Mouse (Mus musculus) intestine, postnatal 0 days (tissue): ENCODE measurements around the gene Stambpl1. TPM values are rescaled to one million over a fixed set of nuclear protein-coding genes. Genes with fewer than 3 reads are reported as not detected.

Source experiments
- ATAC-seq: fragments of 200-750 bp; cut with Nextera tagmentation; 2 replicates; pipeline ENCODE4 v1.8.0; 2017; ENCODE audit warnings: mild to moderate bottlenecking, moderate TSS enrichment, moderate library complexity
- H3K27ac ChIP-seq: fragments of 300-500 bp; sonication (generic); 2 replicates; pipeline ENCODE4 v1.5.1; 2014; ENCODE audit warnings: mild to moderate bottlenecking, low read depth, low read length, moderate library complexity
- H3K27me3 ChIP-seq: fragments of 300-500 bp; sonication (generic); replicated peaks from 2 replicates; pipeline ENCODE4 v1.6.1; 2014; ENCODE audit warnings: low read length, mixed read lengths; ENCODE audit not compliant: control insufficient read depth, insufficient read depth
- H3K36me3 ChIP-seq: fragments of 300-500 bp; sonication (generic); 2 replicates; pipeline ENCODE4 v1.6.1; 2014; ENCODE audit warnings: mild to moderate bottlenecking, moderate library complexity; ENCODE audit not compliant: control insufficient read depth, insufficient read depth
- H3K4me1 ChIP-seq: fragments of 300-500 bp; sonication (generic); replicated peaks from 2 replicates; pipeline ENCODE4 v1.6.1; 2014; ENCODE audit warnings: antibody characterized with exemption, low read length, mixed read lengths; ENCODE audit not compliant: control insufficient read depth, insufficient read depth
- H3K4me2 ChIP-seq: fragments of 300-500 bp; sonication (generic); replicated peaks from 2 replicates; pipeline ENCODE4 v1.6.1; 2014; ENCODE audit warnings: low read depth, mild to moderate bottlenecking, moderate library complexity
- H3K4me3 ChIP-seq: fragments of 300-500 bp; sonication (generic); 2 replicates; pipeline ENCODE4 v1.5.1; 2014; ENCODE audit warnings: low read depth, low read length
- H3K9ac ChIP-seq: fragments of 300-500 bp; sonication (generic); 2 replicates; pipeline ENCODE4 v1.6.1; 2014; ENCODE audit warnings: mild to moderate bottlenecking, low read depth, low read length
- H3K9me3 ChIP-seq: fragments of 300-500 bp; sonication (generic); 2 replicates; pipeline ENCODE4 v1.6.1; 2016; ENCODE audit warnings: mixed run types; ENCODE audit not compliant: control insufficient read depth
- CTCF ChIP-seq: sonication (generic); IDR thresholded peaks from 2 replicates; pipeline ENCODE4 v1.5.1; 2016; ENCODE audit warnings: low read depth, mild to moderate bottlenecking, control low read depth, antibody characterized with exemption, moderate library complexity
- WGBS: fragments of 180-500 bp; shearing (Covaris S2); extraction: QIAGEN DNeasy Blood & Tissue Kit; methylation state at CpG from one replicate; pipeline ENCODE4 v1.1.7; 2014; 5-methylcytosine and 5-hydroxymethylcytosine counted together
- polyA plus RNA-seq: library from polyadenylated mRNA; unstranded; fragments of >200 nt; fragmentation: Nextera tagmentation; extraction: Ambion mirVana; gene quantifications from 2 replicates; pipeline ENCODE4 v1.2.1, GENCODE M21; 2015

Gene Stambpl1
- polyA plus RNA-seq, 1 experiment from 2014 or later: 14.8 TPM

DNA sequence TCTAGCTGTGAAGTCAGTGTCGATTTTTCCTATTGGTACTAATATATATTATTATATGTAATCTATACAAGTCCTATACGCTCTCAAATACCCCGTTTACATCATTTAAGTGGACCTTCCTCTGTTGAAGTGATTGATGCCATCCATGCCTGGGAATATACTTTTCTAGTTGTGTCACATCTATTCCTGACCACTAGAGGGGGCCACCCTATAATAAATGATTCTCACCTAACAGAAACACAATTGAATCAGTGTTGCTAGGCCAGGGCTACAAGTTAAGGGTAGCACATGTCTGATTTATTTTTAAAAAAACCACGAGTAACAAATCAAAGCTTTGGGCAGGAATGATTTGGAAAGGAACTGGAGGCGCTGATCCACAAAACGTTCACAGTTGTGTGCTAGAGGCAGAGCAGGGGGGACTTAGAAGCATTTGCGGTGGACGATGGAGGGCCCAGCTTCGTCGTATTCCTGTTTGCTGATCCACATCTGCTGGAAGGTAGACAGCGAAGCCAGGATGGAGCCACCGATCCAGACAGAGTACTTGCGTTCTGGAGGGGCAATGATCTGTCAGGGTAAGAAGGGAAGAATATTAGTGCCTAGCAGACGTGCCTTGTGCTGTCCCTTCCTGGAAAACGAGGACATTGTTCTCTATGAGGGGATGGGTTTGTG, 49.4 kb downstream of the Stambpl1 start:
- Histone ChIP-seq H3K9me3 (no peaks in the 10 kb centered on the region), H3K4me2 (no peak overlapping the region), H3K36me3 (peaks cover 55% of the 10 kb centered on the region; the same call in 1 of the 2 replicates), H3K4me3 (no peak overlapping the region), H3K27me3 (no peaks in the 10 kb centered on the region), H3K27ac (no peak overlapping the region), H3K9ac (no peak overlapping the region), H3K4me1 (no peaks in the 10 kb centered on the region)
- peak; percentile 74 for TF ChIP-seq CTCF
- WGBS: 70% methylated on average over 15 of the region's 15 CpGs
- no peak for ATAC-seq

DNA sequence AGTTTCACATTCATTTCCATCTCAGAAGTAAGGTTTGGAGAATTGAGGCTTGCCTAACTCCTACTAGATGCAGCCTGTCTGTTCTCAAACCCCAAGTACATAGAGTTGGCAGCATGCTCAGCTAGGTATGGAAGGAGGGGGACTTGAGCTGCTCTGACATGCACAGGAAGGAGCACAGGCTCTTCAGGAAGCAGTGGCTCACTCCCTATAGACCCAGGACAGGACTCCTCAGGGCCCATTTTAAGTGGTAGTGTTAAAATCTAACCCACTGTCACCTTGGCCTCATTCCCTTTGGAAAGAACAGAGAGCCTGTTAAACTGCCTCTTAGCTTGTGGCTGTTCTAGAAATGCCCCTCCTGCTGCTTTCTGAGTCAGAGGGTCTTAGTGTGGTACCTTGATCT, 50.9 kb downstream of the Stambpl1 start:
- Histone ChIP-seq H3K9ac (no peak overlapping the region), H3K27me3 (no peaks in the 10 kb centered on the region), H3K36me3 (peaks cover 40% of the 10 kb centered on the region), H3K27ac (no peak overlapping the region), H3K4me1 (no peaks in the 10 kb centered on the region), H3K9me3 (no peaks in the 10 kb centered on the region), H3K4me2 (no peak overlapping the region), H3K4me3 (no peak overlapping the region)
- ATAC-seq: no peak
- no peak for TF ChIP-seq CTCF

DNA sequence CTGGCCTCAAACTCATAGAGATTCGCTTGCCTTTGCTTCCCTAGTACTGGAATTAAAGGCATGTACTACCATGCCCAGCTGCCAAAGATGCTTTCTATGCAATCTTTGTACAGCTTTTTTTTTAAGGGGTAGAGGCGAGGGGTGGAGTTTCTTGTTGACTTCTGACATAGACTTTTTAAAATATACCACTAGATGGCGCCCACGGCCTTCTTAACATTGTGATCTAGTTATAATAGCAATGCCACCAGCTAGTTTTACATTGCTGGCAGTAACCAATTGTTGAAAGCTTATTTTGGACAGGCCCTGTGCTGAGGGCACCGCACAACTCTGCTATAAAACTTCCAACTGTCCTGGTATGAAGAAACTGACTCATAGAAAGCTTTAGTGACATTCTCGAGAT, 52.0 kb downstream of the Stambpl1 start:
- WGBS: 15% methylated on average over 6 of the region's 6 CpGs
- ATAC-seq: peak; percentile 18; the same call in 1 of the 2 replicates
- Histone ChIP-seq H3K9ac (no peak overlapping the region), H3K9me3 (no peaks in the 10 kb centered on the region), H3K27me3 (no peaks in the 10 kb centered on the region), H3K4me3 (no peak overlapping the region), H3K36me3 (peaks cover 30% of the 10 kb centered on the region), H3K27ac (no peak overlapping the region), H3K4me2 (peak overlapping the region; percentile 21), H3K4me1 (no peaks in the 10 kb centered on the region)
- peak; percentile 78 for TF ChIP-seq CTCF

DNA sequence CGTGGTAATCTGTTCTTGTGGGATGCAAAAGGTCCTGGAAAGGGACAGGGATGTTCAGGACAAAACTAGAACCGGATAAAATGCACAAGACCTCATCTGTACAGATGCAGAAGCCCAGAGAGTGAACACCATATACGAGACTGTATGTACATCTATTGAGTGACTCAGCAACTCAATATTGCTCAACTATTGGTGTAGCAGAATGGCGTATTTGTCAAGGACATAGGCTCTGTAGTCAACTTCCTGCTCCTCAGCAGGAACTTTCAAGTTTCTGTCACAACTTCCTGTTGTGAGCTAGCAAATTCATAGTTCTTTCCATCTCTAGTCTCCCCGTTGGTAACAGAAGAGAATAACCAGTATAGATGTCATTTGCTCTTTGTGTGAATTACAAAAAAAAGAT, 56.5 kb downstream of the Stambpl1 start:
- H3K36me3 ChIP-seq: peaks cover 4% of the 10 kb centered on the region
- H3K4me2 ChIP-seq: no peak overlapping the region
- no peak for TF ChIP-seq CTCF
- no peaks in the 10 kb centered on the region for H3K4me1 ChIP-seq
- H3K4me3 ChIP-seq: no peak overlapping the region
- H3K27ac ChIP-seq: no peak overlapping the region
- H3K27me3 ChIP-seq: no peaks in the 10 kb centered on the region
- 65% methylated on average over 5 of the region's 5 CpGs for WGBS
- ATAC-seq: no peak
- no peaks in the 10 kb centered on the region for H3K9me3 ChIP-seq
- H3K9ac ChIP-seq: no peak overlapping the region

DNA sequence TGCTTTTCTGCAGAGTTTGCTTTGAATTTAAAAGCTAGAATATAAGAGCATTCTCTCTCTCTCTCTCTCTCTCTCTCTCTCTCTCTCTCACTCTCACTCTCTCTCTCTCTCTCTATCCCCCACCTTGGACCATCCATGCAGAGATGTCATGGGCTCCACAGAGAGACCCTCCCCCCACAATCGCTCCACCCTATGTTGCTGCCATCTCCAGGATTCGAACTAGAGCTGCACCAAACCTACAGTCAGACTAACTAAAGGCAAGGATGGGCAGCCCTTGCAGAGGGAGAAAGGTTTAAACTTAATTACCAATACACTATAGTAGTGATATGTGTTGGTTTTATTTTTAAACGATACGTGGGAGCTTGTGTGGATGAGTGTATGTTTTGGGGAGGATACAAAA, 58.6 kb downstream of the Stambpl1 start:
- Histone ChIP-seq H3K9me3 (no peaks in the 10 kb centered on the region), H3K27me3 (no peaks in the 10 kb centered on the region), H3K27ac (no peak overlapping the region), H3K4me2 (0 out of 2 replicates have a peak overlapping the region, but pooled peaks have one; percentile 6), H3K4me3 (no peak overlapping the region), H3K9ac (no peak overlapping the region), H3K36me3 (peaks cover 4% of the 10 kb centered on the region), H3K4me1 (no peaks in the 10 kb centered on the region)
- no peak for TF ChIP-seq CTCF
- ATAC-seq: no peak
- 81% methylated on average over 4 of the region's 4 CpGs for WGBS

DNA sequence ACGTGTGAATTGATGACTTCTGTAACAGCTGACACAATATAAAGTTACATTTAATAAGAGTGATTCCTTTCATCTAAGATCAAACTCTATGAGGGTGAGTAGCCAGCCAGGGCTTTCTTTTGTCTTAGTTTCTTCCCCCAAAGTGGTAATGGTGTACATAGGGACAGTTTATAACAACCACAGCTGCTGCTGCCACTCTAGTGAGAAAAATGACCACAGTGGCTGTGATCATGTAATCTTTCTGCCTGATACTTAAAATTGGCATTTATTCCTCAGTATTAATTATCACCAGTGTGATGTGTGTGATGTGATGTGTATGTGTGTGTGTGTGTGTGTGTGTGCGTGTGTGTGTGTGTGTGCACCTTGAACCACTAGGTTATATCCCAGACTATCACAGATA, 59.9 kb downstream of the Stambpl1 start:
- Histone ChIP-seq H3K9ac (0 out of 2 replicates have a peak overlapping the region, but pooled peaks have one; percentile 23), H3K9me3 (no peaks in the 10 kb centered on the region), H3K27me3 (no peaks in the 10 kb centered on the region), H3K4me2 (peak overlapping the region; percentile 38), H3K27ac (no peak overlapping the region), H3K4me3 (no peak overlapping the region), H3K36me3 (no peaks in the 10 kb centered on the region), H3K4me1 (no peaks in the 10 kb centered on the region)
- ATAC-seq: no peak
- TF ChIP-seq CTCF: no peak
- WGBS: 65% methylated on average over 2 of the region's 2 CpGs
